7 mouse cellular contexts compared by ENCODE assay signal in genomic region chr5:149245391-149245964, GRCm38 (mm10). TPM values are rescaled to one million over a fixed set of nuclear protein-coding genes. Genes with fewer than 3 reads are reported as not detected.
A peak's percentile ranks its signal among the peaks of the same experiment; 100 is the strongest.
DNase-seq lines count a peak whose midpoint lies in the region; ATAC-seq and TF ChIP-seq lines count a peak whose summit lies in the region.

No protein-coding gene starts in this region.

- no peak for TF ChIP-seq CTCF in thymus, adult 2 months (IDR thresholded peaks at IDR 0.05; ENCODE audit: borderline replicate concordance, control insufficient read depth, extremely low read depth, insufficient read depth, low read length, poor library complexity)

- H3K4me3 ChIP-seq in thymus, adult 2 months (ENCODE audit: control insufficient read depth, insufficient read depth, low read length): peak overlapping the region; percentile 57
- no peak overlapping the region for H3K4me3 ChIP-seq in forebrain, embryonic 11.5 days (ENCODE audit: low read depth, low read length)
- H3K4me3 ChIP-seq in liver, embryonic 12.5 days: peak overlapping the region; percentile 56

- H3K4me2 ChIP-seq in forebrain, embryonic 11.5 days (ENCODE audit: low read depth, low read length, severe bottlenecking): peak overlapping the region; percentile 24; the same call in 1 of the 2 replicates
- peak overlapping the region; percentile 80 for H3K4me2 ChIP-seq in liver, embryonic 12.5 days

- H3K9ac ChIP-seq in forebrain, embryonic 11.5 days (ENCODE audit: low read length): peak overlapping the region; percentile 29; the same call in 1 of the 2 replicates
- H3K9ac ChIP-seq in liver, embryonic 12.5 days: peak overlapping the region; percentile 71

- no peaks in the 10 kb centered on the region for H3K9me3 ChIP-seq in forebrain, embryonic 11.5 days (ENCODE audit: control insufficient read depth, low read length)
- peaks cover 11% of the 10 kb centered on the region; the same call in 1 of the 2 replicates for H3K9me3 ChIP-seq in liver, embryonic 12.5 days (replicated peaks)

- ATAC-seq in forebrain, embryonic 11.5 days (replicated peaks; ENCODE audit: low FRiP score): no peak
- no peak for ATAC-seq in liver, embryonic 12.5 days

- H3K27me3 ChIP-seq in thymus, adult 2 months (ENCODE audit: control insufficient read depth, insufficient read depth, low read length): no peaks in the 10 kb centered on the region
- H3K27me3 ChIP-seq in forebrain, embryonic 11.5 days (ENCODE audit: control insufficient read depth, insufficient read depth, low read length): no peaks in the 10 kb centered on the region
- 0 out of 2 replicates have a peak, but pooled peaks cover 2% of the 10 kb centered on the region for H3K27me3 ChIP-seq in liver, embryonic 12.5 days (replicated peaks)

- peak overlapping the region; percentile 99 for H3K27ac ChIP-seq in thymus, adult 2 months (ENCODE audit: control insufficient read depth, insufficient read depth, low read length)
- H3K27ac ChIP-seq in forebrain, embryonic 11.5 days (ENCODE audit: low read depth, low read length): no peak overlapping the region
- H3K27ac ChIP-seq in liver, embryonic 12.5 days: peak overlapping the region; percentile 86

- DNase-seq in thymus, adult 2 months: no peak
- no peak for DNase-seq in thymus, postnatal 4 days
- DNase-seq in forebrain, embryonic 11.5 days (ENCODE audit: low spot score): no peak
- no peak for DNase-seq in right cerebral cortex, postnatal 4 days
- DNase-seq in spleen, adult 18-20 months: no peak
- no peak for DNase-seq in left cerebral cortex, adult 18-20 months (ENCODE audit: low spot score in 2 of 2)

- H3K4me1 ChIP-seq in thymus, adult 2 months (replicated peaks; ENCODE audit: control insufficient read depth, insufficient read depth, low read length): peaks cover 33% of the 10 kb centered on the region
- H3K4me1 ChIP-seq in forebrain, embryonic 11.5 days (replicated peaks; ENCODE audit: control insufficient read depth, insufficient read depth, low read length): no peaks in the 10 kb centered on the region; the same call in 1 of the 2 replicates
- peaks cover 39% of the 10 kb centered on the region for H3K4me1 ChIP-seq in liver, embryonic 12.5 days

- no peak for TF ChIP-seq POLR2A in thymus, adult 2 months (IDR thresholded peaks at IDR 0.05; ENCODE audit: control insufficient read depth, extremely low read depth, insufficient read depth, low read length, poor library complexity)

- WGBS in thymus, adult 2 months: 6% methylated on average over 9 of the region's 9 CpGs
- 66% methylated on average over 9 of the region's 9 CpGs for WGBS in forebrain, embryonic 11.5 days
- WGBS in liver, embryonic 12.5 days (ENCODE audit: insufficient replicate concordance): 7% methylated on average over 9 of the region's 9 CpGs

- H3K36me3 ChIP-seq in thymus, adult 2 months (ENCODE audit: control insufficient read depth, insufficient read depth, low read length): no peaks in the 10 kb centered on the region
- no peaks in the 10 kb centered on the region for H3K36me3 ChIP-seq in forebrain, embryonic 11.5 days (ENCODE audit: control insufficient read depth, insufficient read depth, low read length)
- no peaks in the 10 kb centered on the region for H3K36me3 ChIP-seq in liver, embryonic 12.5 days

RNA-seq across cellular contexts. Expression of gene Alox5ap, which starts 19.1 kb away (rescaled TPM):
- polyA plus RNA-seq in thymus, adult 2 months (2012; rRNA removed): 31.6 and 50.1 TPM in 2 replicates
- polyA plus RNA-seq in forebrain, embryonic 11.5 days (2014; fragmentation: Nextera tagmentation; extraction: Ambion mirVana): 4.5 and 4.7 TPM in 2 replicates
- 17.9 and 18.6 TPM in 2 replicates for polyA plus RNA-seq in liver, embryonic 12.5 days (2016; fragmentation: Nextera tagmentation; extraction: Ambion mirVana)
- 1 to 10 TPM; 9.4 to 10.0 TPM for total RNA-seq in left cerebral cortex, adult 18-20 months (2021)
